Mouse (Mus musculus): ENCODE measurements around the gene Oxnad1.
"Not testable (repeated sequence)": the region's sequence is repeated elsewhere in the genome, so short reads cannot be mapped to it uniquely, and the experiment has no call there.

Oxnad1 gene

GRCm38 (mm10) chr14:32091124-32091523 lies 6.0 kb downstream of the Oxnad1 start:
- DNase-seq (ENCODE audit: low spot score) = no peak

GRCm38 (mm10) chr14:32091704-32092103 lies 6.5 kb downstream of the Oxnad1 start:
- no peak for DNase-seq (ENCODE audit: low spot score)

- no peak for DNase-seq (ENCODE audit: low spot score)
Observed at GRCm38 (mm10) chr14:32093018-32093417, 7.8 kb downstream of the Oxnad1 start.

- DNase-seq (ENCODE audit: low spot score) = no peak
Observed at GRCm38 (mm10) chr14:32093500-32094117, 8.4 kb downstream of the Oxnad1 start.

GRCm38 (mm10) chr14:32095646-32096045 lies 10.5 kb downstream of the Oxnad1 start:
- no peak for DNase-seq (ENCODE audit: low spot score)

- no peak for DNase-seq (ENCODE audit: low spot score)
Observed at GRCm38 (mm10) chr14:32096740-32097139, 11.6 kb downstream of the Oxnad1 start.

GRCm38 (mm10) chr14:32097691-32098090 lies 12.5 kb downstream of the Oxnad1 start:
- DNase-seq (ENCODE audit: low spot score) = no peak

- no peak for DNase-seq (ENCODE audit: low spot score)
Observed at GRCm38 (mm10) chr14:32098951-32099350, 13.8 kb downstream of the Oxnad1 start.

- DNase-seq (ENCODE audit: low spot score) = no peak
Observed at GRCm38 (mm10) chr14:32103556-32103955, 18.4 kb downstream of the Oxnad1 start.

- no peak for DNase-seq (ENCODE audit: low spot score)
Observed at GRCm38 (mm10) chr14:32105663-32106062, 20.5 kb downstream of the Oxnad1 start.

- no peak for DNase-seq (ENCODE audit: low spot score)
Observed at GRCm38 (mm10) chr14:32106911-32107310, 21.7 kb downstream of the Oxnad1 start.

- not testable (repeated sequence) for DNase-seq (ENCODE audit: low spot score)
Observed at GRCm38 (mm10) chr14:32112124-32112523, 26.9 kb downstream of the Oxnad1 start.

GRCm38 (mm10) chr14:32120940-32121919 lies 36.1 kb downstream of the Oxnad1 start:
- DNase-seq (ENCODE audit: low spot score) = no peak

- DNase-seq (ENCODE audit: low spot score) = peak; percentile 48
Observed at GRCm38 (mm10) chr14:32121920-32122315, 36.7 kb downstream of the Oxnad1 start.

- DNase-seq (ENCODE audit: low spot score) = no peak
Observed at GRCm38 (mm10) chr14:32124261-32124660, 39.1 kb downstream of the Oxnad1 start.

GRCm38 (mm10) chr14:32125256-32125655 lies 40.1 kb downstream of the Oxnad1 start:
- DNase-seq (ENCODE audit: low spot score) = not testable (repeated sequence)

GRCm38 (mm10) chr14:32128409-32128808 lies 43.2 kb downstream of the Oxnad1 start:
- no peak for DNase-seq (ENCODE audit: low spot score)

- DNase-seq (ENCODE audit: low spot score) = no peak
Observed at GRCm38 (mm10) chr14:32131836-32132235, 46.7 kb downstream of the Oxnad1 start.

- DNase-seq (ENCODE audit: low spot score) = no peak
Observed at GRCm38 (mm10) chr14:32134293-32134692, 49.1 kb downstream of the Oxnad1 start.

- DNase-seq (ENCODE audit: low spot score) = not testable (repeated sequence)
Observed at GRCm38 (mm10) chr14:32136467-32136866, 51.3 kb downstream of the Oxnad1 start.

- no peak for DNase-seq (ENCODE audit: low spot score)
Observed at GRCm38 (mm10) chr14:32140359-32140965, 55.3 kb downstream of the Oxnad1 start.

- DNase-seq (ENCODE audit: low spot score) = no peak
Observed at GRCm38 (mm10) chr14:32141723-32142122, 56.5 kb downstream of the Oxnad1 start, which contains the start of gene Msmb. Msmb (plus strand) TSS chr14:32142023.

- no peak for DNase-seq (ENCODE audit: low spot score)
Observed at GRCm38 (mm10) chr14:32144734-32145133, 59.6 kb downstream of the Oxnad1 start.
